In the genomic region with DNA sequence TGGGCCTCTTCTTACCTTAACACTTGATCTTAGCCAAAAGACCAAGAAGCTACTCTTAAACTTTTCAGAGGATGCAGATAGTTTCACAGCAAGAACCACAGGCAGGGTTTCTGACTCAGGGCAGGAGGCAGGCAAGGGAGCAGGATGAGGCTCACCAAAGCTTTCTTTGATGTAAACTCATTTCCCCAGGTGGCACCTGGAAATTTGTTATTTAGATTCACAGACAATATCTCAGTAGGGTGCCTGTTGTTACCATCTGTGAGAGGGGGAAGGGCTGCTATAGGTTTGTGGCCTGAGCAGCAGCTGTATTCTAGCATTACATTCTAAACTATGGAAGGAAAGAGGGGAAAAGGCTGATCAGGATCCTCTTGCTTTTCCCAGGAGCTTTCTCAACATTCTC, we compare ENCODE assay signal across 21 mouse cellular contexts.
DNase-seq lines count a peak whose midpoint lies in the region; ATAC-seq and TF ChIP-seq lines count a peak whose summit lies in the region.
"Had no signal": no experiment of that assay in that cellular context is flagged by ENCODE, and none has a peak within 500 bp of the region (broad histone marks: within the 10 kb centered on the region; RNA-seq: fewer than 3 reads in every experiment).

No protein-coding gene starts in this region.

- H3K27me3 ChIP-seq in ES-Bruce4 (ENCODE audit: control insufficient read depth, insufficient read depth, low read length, poor library complexity, severe bottlenecking) = no peaks in the 10 kb centered on the region
- H3K27me3 ChIP-seq in midbrain, embryonic 11.5 days (ENCODE audit: control insufficient read depth, insufficient read depth, low read length) = no peaks in the 10 kb centered on the region
- H3K27me3 ChIP-seq: embryonic facial prominence, embryonic 13.5 days; forebrain, embryonic 13.5 days; heart, embryonic 12.5 days had no signal

- no peaks in the 10 kb centered on the region for H3K36me3 ChIP-seq in ES-Bruce4 (ENCODE audit: control insufficient read depth, insufficient read depth, low read length, poor library complexity, severe bottlenecking)
- H3K36me3 ChIP-seq in midbrain, embryonic 11.5 days (ENCODE audit: control insufficient read depth, insufficient read depth, low read length) = no peaks in the 10 kb centered on the region
- H3K36me3 ChIP-seq: embryonic facial prominence, embryonic 13.5 days; G1E; heart, embryonic 12.5 days; hindbrain, embryonic 10.5 days had no signal

- TF ChIP-seq EP300 in ES-Bruce4 (IDR thresholded peaks at IDR 0.05; ENCODE audit: insufficient read depth, low read depth, low read length) = no peak

- H3K9ac ChIP-seq in ES-Bruce4 (ENCODE audit: low read depth, poor library complexity, severe bottlenecking) = no peak overlapping the region
- H3K9ac ChIP-seq in midbrain, embryonic 11.5 days (ENCODE audit: low read length) = no peak overlapping the region
- H3K9ac ChIP-seq: embryonic facial prominence, embryonic 13.5 days; forebrain, embryonic 13.5 days; heart, embryonic 12.5 days; hindbrain, embryonic 14.5 days had no signal

- H3K27ac ChIP-seq in ES-Bruce4 (ENCODE audit: insufficient read depth, low read length) = peak overlapping the region; percentile 44
- no peak overlapping the region for H3K27ac ChIP-seq in midbrain, embryonic 11.5 days (ENCODE audit: low read depth, low read length)
- H3K27ac ChIP-seq: embryonic facial prominence, embryonic 13.5 days; forebrain, embryonic 13.5 days; gastrocnemius, adult 2 months; hindbrain, embryonic 10.5 days; hindbrain, embryonic 14.5 days had no signal

- H3K4me2 ChIP-seq in midbrain, embryonic 11.5 days = no peak overlapping the region
- H3K4me2 ChIP-seq: embryonic facial prominence, embryonic 13.5 days; forebrain, embryonic 13.5 days; heart, embryonic 12.5 days; hindbrain, embryonic 14.5 days had no signal

- DNase-seq in R1 (ENCODE audit: low read depth, low spot score) = peak; percentile 85
- peak; percentile 17 to 25 for DNase-seq in thymus, adult 18-20 months
- peak; percentile 57 for DNase-seq in thymus, postnatal 14 days
- no peak for DNase-seq in kidney, adult 11 months
- no peak for DNase-seq in midbrain, embryonic 11.5 days (ENCODE audit: low spot score, missing footprints)
- no peak for DNase-seq in lung, adult 18-20 months
- no peak for DNase-seq in lung, postnatal 14 days
- DNase-seq: adrenal gland, adult 8-10 months; adrenal gland, postnatal 36 days; cerebellum, adult 11 months; cerebellum, adult 8-10 months; cerebellum, postnatal 14 days; gastrocnemius, adult 2 months; gastrocnemius, postnatal 25 days had no signal

- H3K4me1 ChIP-seq in ES-Bruce4 (ENCODE audit: control insufficient read depth, insufficient read depth, low read length) = no peaks in the 10 kb centered on the region
- no peaks in the 10 kb centered on the region for H3K4me1 ChIP-seq in midbrain, embryonic 11.5 days (ENCODE audit: control insufficient read depth, insufficient read depth, low read length)
- H3K4me1 ChIP-seq: embryonic facial prominence, embryonic 13.5 days; forebrain, embryonic 13.5 days; heart, embryonic 12.5 days; hindbrain, embryonic 10.5 days had no signal

- ATAC-seq in midbrain, embryonic 11.5 days (ENCODE audit: low FRiP score) = no peak
- ATAC-seq: forebrain, embryonic 13.5 days had no signal

- H3K9me3 ChIP-seq in ES-Bruce4 (replicated peaks; ENCODE audit: control insufficient read depth, insufficient read depth, low read length, poor library complexity, severe bottlenecking) = no peaks in the 10 kb centered on the region
- no peaks in the 10 kb centered on the region for H3K9me3 ChIP-seq in midbrain, embryonic 11.5 days (ENCODE audit: control insufficient read depth, low read length)
- H3K9me3 ChIP-seq: embryonic facial prominence, embryonic 13.5 days; forebrain, embryonic 13.5 days; G1E; heart, embryonic 12.5 days; hindbrain, embryonic 10.5 days had no signal

- no peak for TF ChIP-seq POLR2A in ES-Bruce4 (IDR thresholded peaks at IDR 0.05; ENCODE audit: insufficient read depth, low read length)

- H3K4me3 ChIP-seq in ES-Bruce4 (ENCODE audit: low read depth, low read length) = no peak overlapping the region
- H3K4me3 ChIP-seq in midbrain, embryonic 11.5 days (ENCODE audit: low read depth, low read length) = no peak overlapping the region
- H3K4me3 ChIP-seq: embryonic facial prominence, embryonic 13.5 days; forebrain, embryonic 13.5 days; gastrocnemius, adult 2 months; heart, embryonic 12.5 days; hindbrain, embryonic 10.5 days had no signal

- TF ChIP-seq CTCF in ES-Bruce4 (IDR thresholded peaks at IDR 0.05; ENCODE audit: low read depth, low read length) = no peak

Comparison
In these comparisons a context has a peak if more than half of its experiments do, and no peak if none do; other contexts are left out.
1. DNase-seq: peak in R1 (single experiment), thymus, adult 18-20 months (2 of 2) and thymus, postnatal 14 days (single experiment); none in kidney, adult 11 months (single experiment), midbrain, embryonic 11.5 days (single experiment), lung, adult 18-20 months (0 of 2) and lung, postnatal 14 days (single experiment).